Mouse (Mus musculus): ENCODE measurements around the gene Slc10a7. TPM values are rescaled to one million over a fixed set of nuclear protein-coding genes. Genes with fewer than 3 reads are reported as not detected.

The Slc10a7 gene
- polyA plus RNA-seq, 1 experiment from 2014 or later: 6.9 TPM

- no peak overlapping the region for H3K9ac ChIP-seq
- no peak overlapping the region for H3K4me3 ChIP-seq (replicated peaks)
- H3K27me3 ChIP-seq: no peaks in the 10 kb centered on the region
- no peak overlapping the region for H3K4me2 ChIP-seq
- no peak overlapping the region for H3K27ac ChIP-seq (replicated peaks)
- H3K36me3 ChIP-seq (replicated peaks): no peaks in the 10 kb centered on the region; the same call in 1 of the 2 replicates
- H3K9me3 ChIP-seq (replicated peaks): no peaks in the 10 kb centered on the region
- no peaks in the 10 kb centered on the region for H3K4me1 ChIP-seq (replicated peaks)
- WGBS (ENCODE audit: insufficient replicate concordance): 71% methylated on average over 10 of the region's 10 CpGs
- ATAC-seq (ENCODE audit: insufficient read depth): no peak
Observed at GRCm38 (mm10) chr8:78719279-78720040, 210.3 kb downstream of the Slc10a7 start.

DNA sequence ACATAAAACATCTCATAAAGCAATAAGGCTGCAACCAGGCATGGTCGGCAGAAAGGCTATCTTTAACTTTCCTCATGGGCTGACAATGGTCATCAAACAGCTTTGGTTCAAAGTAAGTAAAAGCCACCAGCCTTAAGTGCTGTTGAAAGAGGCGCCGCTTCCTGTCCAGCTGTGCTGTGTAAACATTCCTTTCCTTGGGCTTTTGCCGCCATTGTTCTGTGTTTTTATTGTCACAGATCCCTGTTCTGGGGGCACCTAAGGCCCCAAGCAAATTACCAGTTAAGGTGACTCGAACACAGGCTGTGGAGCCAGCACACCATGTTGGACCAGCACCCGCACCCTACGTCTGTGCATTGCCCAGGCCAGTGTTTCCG is 210.9 kb downstream of the Slc10a7 start:
- H3K4me1 ChIP-seq (replicated peaks): no peaks in the 10 kb centered on the region
- no peaks in the 10 kb centered on the region for H3K9me3 ChIP-seq (replicated peaks)
- no peak overlapping the region for H3K4me3 ChIP-seq (replicated peaks)
- no peak overlapping the region for H3K27ac ChIP-seq (replicated peaks)
- no peaks in the 10 kb centered on the region; the same call in 1 of the 2 replicates for H3K36me3 ChIP-seq (replicated peaks)
- H3K27me3 ChIP-seq: no peaks in the 10 kb centered on the region
- H3K9ac ChIP-seq: no peak overlapping the region
- H3K4me2 ChIP-seq: no peak overlapping the region
- ATAC-seq (ENCODE audit: insufficient read depth): no peak
- 75% methylated on average over 8 of the region's 8 CpGs for WGBS (ENCODE audit: insufficient replicate concordance)

DNA sequence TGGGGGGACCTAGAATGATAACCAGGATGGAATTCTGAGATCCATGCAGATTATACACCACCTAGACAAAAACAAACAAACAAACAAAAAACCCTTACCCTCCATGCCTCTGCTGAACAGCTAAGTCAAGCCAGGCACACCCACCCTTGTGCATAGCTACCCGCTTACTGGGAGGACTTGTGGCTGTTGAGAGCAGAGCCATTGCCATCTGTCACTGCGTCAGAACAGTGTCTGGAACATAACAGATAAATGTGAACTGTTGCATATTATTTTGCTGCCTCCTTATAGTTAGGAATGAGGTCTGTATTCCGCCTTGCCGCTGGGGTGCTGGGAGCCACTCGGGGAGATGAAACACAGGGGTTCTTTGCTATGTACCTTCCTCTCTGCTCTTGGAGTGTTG is 212.4 kb downstream of the Slc10a7 start:
- H3K4me3 ChIP-seq (replicated peaks): no peak overlapping the region
- no peak overlapping the region for H3K4me2 ChIP-seq

DNA sequence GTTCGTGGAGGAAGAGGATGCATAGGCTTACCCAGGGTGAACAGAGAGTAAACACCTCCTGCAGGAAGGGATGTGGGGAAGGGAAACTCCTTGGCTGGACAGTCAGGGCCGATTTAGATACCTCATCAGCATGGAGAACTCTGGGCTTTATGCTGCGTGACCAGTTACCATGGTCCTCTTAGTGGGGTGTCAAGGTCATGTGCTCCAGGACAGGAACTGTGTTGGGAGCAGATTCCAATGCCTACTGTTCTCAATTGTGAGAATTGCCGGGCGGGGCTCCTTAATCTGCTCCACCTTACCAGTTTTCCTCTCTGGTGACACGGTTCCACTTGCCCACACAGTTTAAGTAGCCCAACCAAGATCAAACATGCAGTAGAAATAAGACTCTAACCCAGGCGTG is 213.1 kb downstream of the Slc10a7 start:
- Histone ChIP-seq H3K36me3 (replicated peaks) (no peaks in the 10 kb centered on the region; the same call in 1 of the 2 replicates), H3K9me3 (replicated peaks) (no peaks in the 10 kb centered on the region), H3K4me1 (replicated peaks) (no peaks in the 10 kb centered on the region), H3K4me2 (no peak overlapping the region), H3K4me3 (replicated peaks) (no peak overlapping the region), H3K27ac (replicated peaks) (no peak overlapping the region), H3K9ac (no peak overlapping the region), H3K27me3 (no peaks in the 10 kb centered on the region)
- ATAC-seq (ENCODE audit: insufficient read depth): no peak
- WGBS (ENCODE audit: insufficient replicate concordance): 55% methylated on average over 7 of the region's 7 CpGs

More for the DNA sequence above, 212.4 kb downstream of the Slc10a7 start:
- 60% methylated on average over 5 of the region's 5 CpGs for WGBS (ENCODE audit: insufficient replicate concordance)
- Histone ChIP-seq H3K36me3 (replicated peaks) (no peaks in the 10 kb centered on the region; the same call in 1 of the 2 replicates), H3K27ac (replicated peaks) (no peak overlapping the region), H3K27me3 (no peaks in the 10 kb centered on the region), H3K9ac (no peak overlapping the region), H3K4me1 (replicated peaks) (no peaks in the 10 kb centered on the region), H3K9me3 (replicated peaks) (no peaks in the 10 kb centered on the region)
- ATAC-seq (ENCODE audit: insufficient read depth): no peak

DNA sequence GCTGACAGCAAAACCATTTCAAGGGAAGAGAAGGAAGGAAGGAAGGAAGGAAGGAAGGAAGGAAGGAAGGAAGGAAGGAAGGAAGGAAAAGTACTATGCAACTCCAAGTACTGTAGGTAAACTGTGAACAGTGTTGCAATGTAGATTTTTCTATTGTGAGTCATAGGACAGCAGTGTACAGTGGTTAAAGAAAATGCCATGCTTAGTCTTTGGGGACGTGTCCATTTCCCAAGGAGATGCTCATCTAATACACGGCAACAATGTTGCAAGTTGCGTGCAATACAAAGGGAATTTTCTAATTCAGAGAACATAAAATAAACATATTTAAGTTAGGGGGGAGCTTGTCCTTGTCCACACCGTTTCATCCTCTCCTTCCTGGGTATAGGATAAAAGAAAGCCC is 215.7 kb downstream of the Slc10a7 start:
- H3K27ac ChIP-seq (replicated peaks): no peak overlapping the region
- no peaks in the 10 kb centered on the region for H3K36me3 ChIP-seq (replicated peaks)
- H3K4me1 ChIP-seq (replicated peaks): no peaks in the 10 kb centered on the region
- no peak overlapping the region for H3K4me2 ChIP-seq
- ATAC-seq (ENCODE audit: insufficient read depth): no peak
- no peaks in the 10 kb centered on the region for H3K27me3 ChIP-seq
- H3K9me3 ChIP-seq (replicated peaks): no peaks in the 10 kb centered on the region
- H3K9ac ChIP-seq: no peak overlapping the region
- H3K4me3 ChIP-seq (replicated peaks): no peak overlapping the region
- WGBS (ENCODE audit: insufficient replicate concordance): 78% methylated on average over 4 of the region's 4 CpGs

GRCm38 (mm10) chr8:78728240-78728639 is 219.1 kb downstream of the Slc10a7 start:
- 81% methylated on average over 14 of the region's 14 CpGs for WGBS (ENCODE audit: insufficient replicate concordance)
- H3K4me2 ChIP-seq: no peak overlapping the region
- H3K36me3 ChIP-seq (replicated peaks): peaks cover 6% of the 10 kb centered on the region; the same call in 1 of the 2 replicates
- no peaks in the 10 kb centered on the region for H3K9me3 ChIP-seq (replicated peaks)
- no peak overlapping the region for H3K4me3 ChIP-seq (replicated peaks)
- H3K27me3 ChIP-seq: no peaks in the 10 kb centered on the region
- no peak for ATAC-seq (ENCODE audit: insufficient read depth)
- no peak overlapping the region for H3K9ac ChIP-seq
- no peak overlapping the region for H3K27ac ChIP-seq (replicated peaks)
- no peaks in the 10 kb centered on the region for H3K4me1 ChIP-seq (replicated peaks)

DNA sequence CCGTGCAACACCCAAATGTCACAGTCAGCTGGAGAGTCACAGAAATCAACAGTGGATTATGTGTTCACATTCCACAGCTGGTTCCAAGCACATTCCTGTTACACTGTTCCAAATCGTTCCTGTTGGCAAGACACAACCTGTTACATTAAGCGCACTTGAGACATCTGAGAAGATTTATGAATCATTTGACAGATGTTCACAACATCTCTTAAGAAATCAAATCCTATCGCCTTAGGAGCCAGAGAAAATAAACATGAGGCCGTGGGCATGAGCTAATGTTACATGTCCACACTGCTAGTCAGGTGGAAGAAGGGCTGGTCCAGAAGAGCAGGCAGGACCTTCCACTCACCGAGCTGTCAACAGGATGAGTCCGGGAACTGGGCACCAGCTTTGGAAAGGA is 223.3 kb downstream of the Slc10a7 start:
- H3K4me1 ChIP-seq (replicated peaks): no peaks in the 10 kb centered on the region
- no peak overlapping the region for H3K4me2 ChIP-seq
- no peak overlapping the region for H3K4me3 ChIP-seq (replicated peaks)
- 79% methylated on average over 7 of the region's 7 CpGs for WGBS (ENCODE audit: insufficient replicate concordance)
- no peak overlapping the region for H3K9ac ChIP-seq
- H3K9me3 ChIP-seq (replicated peaks): no peaks in the 10 kb centered on the region
- ATAC-seq (ENCODE audit: insufficient read depth): no peak
- peaks cover 6% of the 10 kb centered on the region; the same call in 1 of the 2 replicates for H3K36me3 ChIP-seq (replicated peaks)
- no peak overlapping the region for H3K27ac ChIP-seq (replicated peaks)
- H3K27me3 ChIP-seq: no peaks in the 10 kb centered on the region

- no peak overlapping the region for H3K4me3 ChIP-seq (replicated peaks)
- no peak overlapping the region for H3K27ac ChIP-seq (replicated peaks)
- H3K9ac ChIP-seq: no peak overlapping the region
- no peak overlapping the region for H3K4me2 ChIP-seq
- H3K4me1 ChIP-seq (replicated peaks): no peaks in the 10 kb centered on the region
- no peaks in the 10 kb centered on the region for H3K9me3 ChIP-seq (replicated peaks)
- H3K27me3 ChIP-seq: no peaks in the 10 kb centered on the region
- WGBS (ENCODE audit: insufficient replicate concordance): 69% methylated on average over 12 of the region's 12 CpGs
- peaks cover 6% of the 10 kb centered on the region; the same call in 1 of the 2 replicates for H3K36me3 ChIP-seq (replicated peaks)
- no peak for ATAC-seq (ENCODE audit: insufficient read depth)
Observed at GRCm38 (mm10) chr8:78732995-78733512, 223.9 kb downstream of the Slc10a7 start.

GRCm38 (mm10) chr8:78734721-78735517 is 225.8 kb downstream of the Slc10a7 start:
- no peak for ATAC-seq (ENCODE audit: insufficient read depth)
- Histone ChIP-seq H3K36me3 (replicated peaks) (peaks cover 6% of the 10 kb centered on the region; the same call in 1 of the 2 replicates), H3K9ac (no peak overlapping the region), H3K27ac (replicated peaks) (no peak overlapping the region), H3K4me2 (no peak overlapping the region), H3K9me3 (replicated peaks) (no peaks in the 10 kb centered on the region), H3K4me1 (replicated peaks) (no peaks in the 10 kb centered on the region), H3K4me3 (replicated peaks) (no peak overlapping the region), H3K27me3 (no peaks in the 10 kb centered on the region)
- 72% methylated on average over 9 of the region's 9 CpGs for WGBS (ENCODE audit: insufficient replicate concordance)

DNA sequence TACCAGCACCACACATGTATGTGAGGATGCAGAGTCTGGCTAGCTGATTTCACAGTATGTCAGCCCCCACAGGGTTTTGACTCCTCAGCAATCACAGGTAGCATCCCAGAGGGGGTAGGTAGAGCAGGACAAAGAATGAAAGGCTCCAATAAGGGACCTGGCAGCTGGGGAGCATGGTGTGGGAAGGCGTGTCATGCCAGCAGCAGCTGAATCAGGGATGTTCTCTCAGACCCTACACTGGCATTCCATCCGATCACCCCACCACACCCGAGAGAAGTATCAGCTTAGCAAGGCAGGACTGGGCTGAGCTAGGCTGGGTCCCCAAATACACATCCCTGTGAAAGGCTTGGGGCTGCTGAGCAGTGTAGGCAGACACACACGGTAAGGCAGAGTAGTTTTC is 229.2 kb downstream of the Slc10a7 start:
- 55% methylated on average over 4 of the region's 4 CpGs for WGBS (ENCODE audit: insufficient replicate concordance)
- H3K4me3 ChIP-seq (replicated peaks): no peak overlapping the region
- H3K4me2 ChIP-seq: no peak overlapping the region
- no peak overlapping the region for H3K9ac ChIP-seq
- 0 out of 2 replicates have a peak, but pooled peaks cover 4% of the 10 kb centered on the region for H3K4me1 ChIP-seq (replicated peaks)
- no peaks in the 10 kb centered on the region for H3K36me3 ChIP-seq (replicated peaks)
- H3K27me3 ChIP-seq: no peaks in the 10 kb centered on the region
- no peak for ATAC-seq (ENCODE audit: insufficient read depth)
- H3K27ac ChIP-seq (replicated peaks): no peak overlapping the region
- no peaks in the 10 kb centered on the region for H3K9me3 ChIP-seq (replicated peaks)

DNA sequence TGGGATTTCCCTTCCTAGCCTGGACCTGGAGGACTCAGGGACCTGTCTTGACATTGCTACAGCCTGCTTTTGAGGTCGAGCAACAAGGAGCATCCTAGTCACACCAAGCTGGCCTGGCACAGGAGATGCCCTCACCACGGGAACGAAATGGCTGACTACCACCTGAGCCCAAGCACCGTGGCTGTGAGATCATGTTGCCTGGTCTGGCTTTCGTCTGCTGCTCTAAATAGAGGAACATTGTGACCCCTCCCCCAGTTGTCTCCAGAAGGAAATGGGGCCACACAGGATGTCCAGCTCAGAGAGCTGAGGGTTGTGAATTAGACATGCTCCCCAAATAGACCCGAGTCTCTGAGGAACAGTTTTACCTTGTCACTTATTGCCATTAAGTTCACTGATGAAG is 231.8 kb downstream of the Slc10a7 start:
- no peaks in the 10 kb centered on the region for H3K9me3 ChIP-seq (replicated peaks)
- H3K4me2 ChIP-seq: no peak overlapping the region
- ATAC-seq (ENCODE audit: insufficient read depth): no peak
- H3K27ac ChIP-seq (replicated peaks): no peak overlapping the region
- 0 out of 2 replicates have a peak, but pooled peaks cover 4% of the 10 kb centered on the region for H3K4me1 ChIP-seq (replicated peaks)
- no peak overlapping the region for H3K9ac ChIP-seq
- H3K27me3 ChIP-seq: no peaks in the 10 kb centered on the region
- no peaks in the 10 kb centered on the region for H3K36me3 ChIP-seq (replicated peaks)
- H3K4me3 ChIP-seq (replicated peaks): no peak overlapping the region
- WGBS (ENCODE audit: insufficient replicate concordance): 23% methylated on average over 6 of the region's 6 CpGs
